In genomic region chr5:134611810-134612521, GRCm38 (mm10) we compare ENCODE assay signal across 18 mouse cellular contexts. TPM values are rescaled to one million over a fixed set of nuclear protein-coding genes. Genes with fewer than 3 reads are reported as not detected.
DNase-seq lines count a peak whose midpoint lies in the region; ATAC-seq and TF ChIP-seq lines count a peak whose summit lies in the region.
"Had no signal": no experiment of that assay in that cellular context is flagged by ENCODE, and none has a peak within 500 bp of the region (broad histone marks: within the 10 kb centered on the region; RNA-seq: fewer than 3 reads in every experiment).

No protein-coding gene starts in this region.

- H3K9ac ChIP-seq in liver, embryonic 14.5 days (replicated peaks), result no peak overlapping the region
- H3K9ac ChIP-seq in liver, embryonic 12.5 days, result no peak overlapping the region
- H3K9ac ChIP-seq in intestine, embryonic 16.5 days (ENCODE audit: low read depth, low read length), result no peak overlapping the region
- H3K9ac ChIP-seq: heart, embryonic 15.5 days had no signal

- no peak for DNase-seq in liver, embryonic 14.5 days (ENCODE audit: low read depth in 3 of 3, low spot score in 3 of 3)
- peak; percentile 85 for DNase-seq in A20 (ENCODE audit: low read depth, low spot score)
- no peak for DNase-seq in cerebellum, adult 8-10 months
- no peak for DNase-seq in cerebellum, adult 11-12 months
- DNase-seq in lung, adult 2 months, result no peak
- DNase-seq: cerebellum, postnatal 14 days; gastrocnemius, postnatal 25 days; kidney, adult 8-10 months; lung, postnatal 4 days; retina, postnatal 1 day; thymus, adult 18-20 months had no signal

- no peak for TF ChIP-seq POLR2A in bone marrow macrophage, adult 2 months (IDR thresholded peaks at IDR 0.05; ENCODE audit: borderline replicate concordance, low read depth, low read length)
- no peak for TF ChIP-seq POLR2A in lung, adult 2 months (IDR thresholded peaks at IDR 0.05; ENCODE audit: borderline replicate concordance, extremely low read depth, low read depth, low read length)

- H3K36me3 ChIP-seq in liver, embryonic 14.5 days (replicated peaks; ENCODE audit: control insufficient read depth, insufficient read depth, low read depth), result peaks cover 2% of the 10 kb centered on the region; the same call in 1 of the 2 replicates
- peaks cover 4% of the 10 kb centered on the region for H3K36me3 ChIP-seq in liver, embryonic 12.5 days
- H3K36me3 ChIP-seq in intestine, embryonic 16.5 days (ENCODE audit: control insufficient read depth, insufficient read depth, low read length), result no peaks in the 10 kb centered on the region
- H3K36me3 ChIP-seq: heart, embryonic 15.5 days had no signal

- no peaks in the 10 kb centered on the region for H3K4me1 ChIP-seq in liver, embryonic 14.5 days (replicated peaks; ENCODE audit: control insufficient read depth in 2 of 2, insufficient read depth in 2 of 2, low read length in 1 of 2)
- peaks cover 13% of the 10 kb centered on the region; the same call in 1 of the 2 replicates for H3K4me1 ChIP-seq in liver, embryonic 12.5 days
- peaks cover 55% of the 10 kb centered on the region for H3K4me1 ChIP-seq in bone marrow macrophage, adult 2 months (ENCODE audit: control insufficient read depth, insufficient read depth, low read length)
- peaks cover 6% of the 10 kb centered on the region; the same call in 1 of the 2 replicates for H3K4me1 ChIP-seq in intestine, embryonic 16.5 days (ENCODE audit: control insufficient read depth, insufficient read depth, low read length)
- H3K4me1 ChIP-seq in lung, adult 2 months (ENCODE audit: control insufficient read depth, insufficient read depth, low read length), result no peaks in the 10 kb centered on the region
- H3K4me1 ChIP-seq: heart, embryonic 15.5 days had no signal

- H3K4me2 ChIP-seq in liver, embryonic 14.5 days (ENCODE audit: low read depth), result no peak overlapping the region
- H3K4me2 ChIP-seq in liver, embryonic 12.5 days, result no peak overlapping the region
- no peak overlapping the region for H3K4me2 ChIP-seq in intestine, embryonic 16.5 days (ENCODE audit: low read depth, low read length)
- H3K4me2 ChIP-seq: heart, embryonic 15.5 days; liver, embryonic 11.5 days had no signal

- no peak for TF ChIP-seq EP300 in liver, embryonic 14.5 days (IDR thresholded peaks at IDR 0.05; ENCODE audit: low read depth)

- H3K27me3 ChIP-seq in liver, embryonic 14.5 days (ENCODE audit: control insufficient read depth, insufficient read depth, low read length), result no peaks in the 10 kb centered on the region
- no peaks in the 10 kb centered on the region for H3K27me3 ChIP-seq in liver, embryonic 12.5 days (replicated peaks)
- no peaks in the 10 kb centered on the region for H3K27me3 ChIP-seq in intestine, embryonic 16.5 days (replicated peaks; ENCODE audit: control insufficient read depth, insufficient read depth, low read length)
- H3K27me3 ChIP-seq: heart, embryonic 15.5 days had no signal

- no peak overlapping the region for H3K4me3 ChIP-seq in liver, embryonic 14.5 days (ENCODE audit: insufficient read depth in 1 of 2, low read depth in 2 of 2, low read length in 2 of 2)
- H3K4me3 ChIP-seq in liver, embryonic 12.5 days, result no peak overlapping the region
- no peak overlapping the region for H3K4me3 ChIP-seq in bone marrow macrophage, adult 2 months (ENCODE audit: insufficient read depth, low read length)
- H3K4me3 ChIP-seq in intestine, embryonic 16.5 days (ENCODE audit: low read length), result no peak overlapping the region
- H3K4me3 ChIP-seq in lung, adult 2 months (replicated peaks; ENCODE audit: extremely low read depth, low read depth, low read length), result no peak overlapping the region
- H3K4me3 ChIP-seq: heart, embryonic 15.5 days had no signal

- H3K27ac ChIP-seq in liver, embryonic 14.5 days, result no peak overlapping the region
- H3K27ac ChIP-seq in liver, embryonic 12.5 days, result no peak overlapping the region
- H3K27ac ChIP-seq in bone marrow macrophage, adult 2 months (ENCODE audit: insufficient read depth, low read depth, low read length), result peak overlapping the region; percentile 92
- peak overlapping the region; percentile 73 for H3K27ac ChIP-seq in intestine, embryonic 16.5 days (ENCODE audit: low read length)
- H3K27ac ChIP-seq: heart, embryonic 15.5 days had no signal

- no peak for TF ChIP-seq CTCF in liver, embryonic 14.5 days (IDR thresholded peaks at IDR 0.05; ENCODE audit: low read depth)
- TF ChIP-seq CTCF in bone marrow macrophage, adult 2 months (IDR thresholded peaks at IDR 0.05; ENCODE audit: low read depth, low read length), result no peak
- TF ChIP-seq CTCF in lung, adult 2 months (IDR thresholded peaks at IDR 0.05; ENCODE audit: insufficient read depth, low read length), result no peak

- no peaks in the 10 kb centered on the region for H3K9me3 ChIP-seq in liver, embryonic 14.5 days (ENCODE audit: control insufficient read depth, low read length)
- H3K9me3 ChIP-seq in liver, embryonic 12.5 days (replicated peaks), result no peaks in the 10 kb centered on the region
- no peaks in the 10 kb centered on the region for H3K9me3 ChIP-seq in intestine, embryonic 16.5 days (ENCODE audit: control insufficient read depth, low read length)
- H3K9me3 ChIP-seq: G1E; heart, embryonic 15.5 days had no signal

- peak; percentile 15; the same call in 1 of the 2 replicates for ATAC-seq in liver, embryonic 14.5 days (ENCODE audit: insufficient read depth)
- no peak for ATAC-seq in liver, embryonic 12.5 days
- peak; percentile 94 for ATAC-seq in intestine, embryonic 16.5 days
- ATAC-seq: forebrain, embryonic 16.5 days had no signal

- 28% methylated on average over 8 of the region's 8 CpGs for WGBS in liver, embryonic 14.5 days (ENCODE audit: insufficient replicate concordance)
- 41% methylated on average over 8 of the region's 8 CpGs for WGBS in liver, embryonic 12.5 days (ENCODE audit: insufficient replicate concordance)
- WGBS in intestine, embryonic 16.5 days, result 49% methylated on average over 8 of the region's 8 CpGs
- WGBS in lung, adult 2 months, result 40% methylated on average over 8 of the region's 8 CpGs

RNA-seq across cellular contexts. Expression of gene Lat2, which starts 2.9 kb away (rescaled TPM):
- 1.5 and 1.8 TPM in 2 replicates for polyA plus RNA-seq in liver, embryonic 14.5 days (2012; rRNA removed)
- polyA plus RNA-seq in liver, embryonic 14.5 days (2014; fragmentation: Nextera tagmentation; extraction: Ambion mirVana), result 1.3 and 1.7 TPM in 2 replicates
- 1.7 and 1.8 TPM in 2 replicates for polyA plus RNA-seq in liver, embryonic 12.5 days (2016; fragmentation: Nextera tagmentation; extraction: Ambion mirVana)
- polyA plus RNA-seq in bone marrow macrophage, adult 2 months (2012; ENCODE audit: insufficient read depth, insufficient read length, missing spikeins), result 202 and 213 TPM in 2 replicates
- 2.1 and 2.4 TPM in 2 replicates for polyA plus RNA-seq in intestine, embryonic 16.5 days (2015; fragmentation: Nextera tagmentation; extraction: Ambion mirVana)
- 8.0 and 8.4 TPM in 2 replicates for polyA plus RNA-seq in lung, adult 2 months (2012; rRNA removed)

RNA-seq across cellular contexts. Expression of gene Eif4h, which starts 27.3 kb away (rescaled TPM):
- 91.2 and 110 TPM in 2 replicates for polyA plus RNA-seq in liver, embryonic 14.5 days (2012; rRNA removed)
- 148 and 167 TPM in 2 replicates for polyA plus RNA-seq in liver, embryonic 14.5 days (2014; fragmentation: Nextera tagmentation; extraction: Ambion mirVana)
- 287 and 308 TPM in 2 replicates for polyA plus RNA-seq in liver, embryonic 12.5 days (2016; fragmentation: Nextera tagmentation; extraction: Ambion mirVana)
- polyA plus RNA-seq in bone marrow macrophage, adult 2 months (2012; ENCODE audit: insufficient read depth, insufficient read length, missing spikeins), result 169 and 175 TPM in 2 replicates
- 362 and 396 TPM in 2 replicates for polyA plus RNA-seq in intestine, embryonic 16.5 days (2015; fragmentation: Nextera tagmentation; extraction: Ambion mirVana)
- 243 and 280 TPM in 2 replicates for polyA plus RNA-seq in lung, adult 2 months (2012; rRNA removed)

RNA-seq across cellular contexts. Expression of gene Rfc2, which starts 30.8 kb away (rescaled TPM):
- 68.1 and 102 TPM in 2 replicates for polyA plus RNA-seq in liver, embryonic 14.5 days (2012; rRNA removed)
- polyA plus RNA-seq in liver, embryonic 14.5 days (2014; fragmentation: Nextera tagmentation; extraction: Ambion mirVana), result 180 and 217 TPM in 2 replicates
- polyA plus RNA-seq in liver, embryonic 12.5 days (2016; fragmentation: Nextera tagmentation; extraction: Ambion mirVana), result 259 and 263 TPM in 2 replicates
- 90.0 and 91.9 TPM in 2 replicates for polyA plus RNA-seq in bone marrow macrophage, adult 2 months (2012; ENCODE audit: insufficient read depth, insufficient read length, missing spikeins)
- 204 and 233 TPM in 2 replicates for polyA plus RNA-seq in intestine, embryonic 16.5 days (2015; fragmentation: Nextera tagmentation; extraction: Ambion mirVana)
- polyA plus RNA-seq in lung, adult 2 months (2012; rRNA removed), result 40.8 and 58.3 TPM in 2 replicates

RNA-seq across cellular contexts. Expression of gene Syna, which starts 52.0 kb away (rescaled TPM):
- polyA plus RNA-seq in liver, embryonic 14.5 days (2012; rRNA removed), result not detected in 2 replicates
- not detected in 2 replicates for polyA plus RNA-seq in liver, embryonic 14.5 days (2014; fragmentation: Nextera tagmentation; extraction: Ambion mirVana)
- not detected in 2 replicates for polyA plus RNA-seq in liver, embryonic 12.5 days (2016; fragmentation: Nextera tagmentation; extraction: Ambion mirVana)
- not detected in 2 replicates for polyA plus RNA-seq in bone marrow macrophage, adult 2 months (2012; ENCODE audit: insufficient read depth, insufficient read length, missing spikeins)
- not detected in 2 replicates for polyA plus RNA-seq in intestine, embryonic 16.5 days (2015; fragmentation: Nextera tagmentation; extraction: Ambion mirVana)
- polyA plus RNA-seq in lung, adult 2 months (2012; rRNA removed), result 0.14 and 0.24 TPM in 2 replicates
- polyA plus RNA-seq: G1E; liver, embryonic 11.5 days had no signal

RNA-seq across cellular contexts. Expression of gene Clip2, which starts 59.7 kb away (rescaled TPM):
- 1.5 and 1.8 TPM in 2 replicates for polyA plus RNA-seq in liver, embryonic 14.5 days (2012; rRNA removed)
- polyA plus RNA-seq in liver, embryonic 14.5 days (2014; fragmentation: Nextera tagmentation; extraction: Ambion mirVana), result 0.36 and 0.47 TPM in 2 replicates
- 0.94 and 1.0 TPM in 2 replicates for polyA plus RNA-seq in liver, embryonic 12.5 days (2016; fragmentation: Nextera tagmentation; extraction: Ambion mirVana)
- polyA plus RNA-seq in bone marrow macrophage, adult 2 months (2012; ENCODE audit: insufficient read depth, insufficient read length, missing spikeins), result 13.1 and 14.3 TPM in 2 replicates
- 3.8 and 4.3 TPM in 2 replicates for polyA plus RNA-seq in intestine, embryonic 16.5 days (2015; fragmentation: Nextera tagmentation; extraction: Ambion mirVana)
- polyA plus RNA-seq in lung, adult 2 months (2012; rRNA removed), result 21.9 and 23.0 TPM in 2 replicates

Comparison
In these comparisons a context has a peak if more than half of its experiments do, and no peak if none do; other contexts are left out.
1. H3K27ac ChIP-seq: peak in bone marrow macrophage, adult 2 months (single experiment) and intestine, embryonic 16.5 days (single experiment); none in liver, embryonic 14.5 days (single experiment) and liver, embryonic 12.5 days (single experiment).
2. RNA of gene Lat2, which starts 2.9 kb away (polyA plus RNA-seq): 202 to 213 TPM in bone marrow macrophage, adult 2 months; 8.0 to 8.4 TPM in lung, adult 2 months, 2.1 to 2.4 TPM in intestine, embryonic 16.5 days, 1.3 to 1.8 TPM in liver, embryonic 14.5 days and 1.7 to 1.8 TPM in liver, embryonic 12.5 days; every median in the first group is over 10 times any median in the second.